Mouse (Mus musculus) limb, embryonic 14.5 days (tissue): Measurements from ENCODE around the gene Sppl3. TPM values are rescaled to one million over a fixed set of nuclear protein-coding genes. Genes with fewer than 3 reads are reported as not detected.

Experiments used
- ATAC-seq: fragments of 200-750 bp; cut with Nextera tagmentation; 2 replicates; pipeline ENCODE4 v1.8.0; 2017; ENCODE audit warnings: low read depth, moderate number of reproducible peaks, moderate TSS enrichment; ENCODE audit not compliant: low FRiP score
- DNase-seq: peaks from one replicate; pipeline ENCODE4 v3.0.0-alpha.2; 2015; ENCODE audit warnings: low spot score
- H3K27ac ChIP-seq: fragments of 300-500 bp; sonication (generic); replicated peaks from 2 replicates; pipeline ENCODE4 v1.5.1; 2014; ENCODE audit warnings: low read depth, mild to moderate bottlenecking, low read length, moderate library complexity, mixed read lengths
- H3K27me3 ChIP-seq: fragments of 300-500 bp; sonication (generic); 2 replicates; pipeline ENCODE4 v1.6.1; 2014; ENCODE audit warnings: low read length, mixed read lengths; ENCODE audit not compliant: control insufficient read depth, insufficient read depth
- H3K36me3 ChIP-seq: fragments of 300-500 bp; sonication (generic); 2 replicates; pipeline ENCODE4 v1.6.1; 2014; ENCODE audit warnings: mild to moderate bottlenecking, low read length, moderate library complexity, mixed read lengths; ENCODE audit not compliant: control insufficient read depth, insufficient read depth
- H3K4me1 ChIP-seq: fragments of 300-500 bp; sonication (generic); 2 replicates; pipeline ENCODE4 v1.6.1; 2014; ENCODE audit warnings: antibody characterized with exemption, low read length, mixed read lengths; ENCODE audit not compliant: control insufficient read depth, insufficient read depth
- H3K4me2 ChIP-seq: fragments of 300-500 bp; sonication (generic); replicated peaks from 2 replicates; pipeline ENCODE4 v1.6.1; 2014; ENCODE audit warnings: low read depth, mild to moderate bottlenecking, low read length, moderate library complexity; ENCODE audit not compliant: severe bottlenecking
- H3K4me3 ChIP-seq: fragments of 300-500 bp; sonication (generic); replicated peaks from 2 replicates; pipeline ENCODE4 v1.5.1; 2014; ENCODE audit warnings: low read length
- H3K9ac ChIP-seq: fragments of 300-500 bp; sonication (generic); 2 replicates; pipeline ENCODE4 v1.6.1; 2014; ENCODE audit warnings: mild to moderate bottlenecking, low read depth, low read length, moderate library complexity; ENCODE audit not compliant: severe bottlenecking
- H3K9me3 ChIP-seq: fragments of 300-500 bp; sonication (generic); 2 replicates; pipeline ENCODE4 v1.6.1; 2016; ENCODE audit warnings: low read length; ENCODE audit not compliant: control insufficient read depth
- POLR2A ChIP-seq: fragments of 200-500 bp; IDR thresholded peaks from 2 replicates; pipeline ENCODE4 v1.8.0; 2012; ENCODE audit warnings: inconsistent platforms, mild to moderate bottlenecking, moderate library complexity, borderline replicate concordance; ENCODE audit not compliant: insufficient read depth, insufficient read length; ENCODE audit errors: extremely low read depth
- WGBS: fragments of 180-500 bp; shearing (Covaris S2); extraction: QIAGEN DNeasy Blood & Tissue Kit; methylation state at CpG from one replicate; pipeline ENCODE4 v1.1.7; 2014; 5-methylcytosine and 5-hydroxymethylcytosine counted together
- polyA plus RNA-seq, 2 experiments: library from polyadenylated mRNA; depleted of rRNA in 1 of 2; stranded (reverse) in 1 of 2; unstranded in 1 of 2; fragments of >200 nt; fragmentation: Nextera tagmentation in 1 of 2; extraction: Ambion mirVana in 1 of 2; gene quantifications; 2 replicates each; pipeline versions ENCODE4 v1.2.1 to v1.2.3; 2012 to 2014

Gene Sppl3
- polyA plus RNA-seq, 2 experiments, result 42.7 to 100 TPM

DNA sequence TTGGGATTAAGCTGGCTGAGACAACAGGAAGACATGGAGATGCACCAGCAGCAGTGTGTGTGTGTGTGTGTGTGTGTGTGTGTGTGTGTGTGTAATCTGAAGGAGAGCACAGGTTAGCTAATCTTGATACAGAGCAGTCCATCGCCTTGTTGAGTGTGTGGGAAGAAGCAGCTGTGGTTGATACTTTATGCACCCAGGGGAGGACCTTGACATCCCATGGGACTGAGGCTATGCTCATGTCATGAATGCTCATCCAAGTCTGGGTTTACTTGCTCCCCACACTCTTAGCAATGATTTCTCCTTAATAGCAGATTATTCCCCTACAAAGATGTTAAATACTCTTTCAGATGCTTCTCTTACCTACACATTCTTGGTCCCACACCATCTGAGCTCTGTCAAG lies 24.3 kb downstream of the Sppl3 start:
- no peak for TF ChIP-seq POLR2A
- Histone ChIP-seq H3K9ac (no peak overlapping the region), H3K27ac (no peak overlapping the region), H3K4me1 (0 out of 2 replicates have a peak, but pooled peaks cover 2% of the 10 kb centered on the region), H3K36me3 (no peaks in the 10 kb centered on the region), H3K4me3 (no peak overlapping the region), H3K4me2 (no peak overlapping the region), H3K27me3 (no peaks in the 10 kb centered on the region), H3K9me3 (no peaks in the 10 kb centered on the region)
- ATAC-seq (no peak), DNase-seq (no peak)
- 69% methylated on average over 1 of the region's 1 CpGs for WGBS

DNA sequence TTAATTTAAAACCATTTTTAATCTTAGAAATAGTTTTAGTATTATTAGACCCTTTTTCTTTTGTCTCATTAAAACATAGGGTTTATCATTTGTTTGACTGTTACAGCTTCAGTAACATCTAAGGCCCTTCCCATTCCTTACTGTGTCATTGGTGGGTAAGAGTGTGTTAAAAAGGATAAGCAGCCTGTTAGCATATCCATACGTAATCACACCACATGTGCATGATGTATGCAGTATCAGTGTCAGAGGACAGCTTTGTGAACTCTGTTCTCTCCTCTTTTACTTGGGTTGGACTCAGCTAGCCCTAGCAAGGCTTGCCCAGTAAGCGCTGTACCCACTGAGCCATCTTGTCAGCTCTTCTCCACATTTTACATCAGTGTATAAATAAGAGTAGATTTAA lies 26.2 kb downstream of the Sppl3 start:
- WGBS, result 87% methylated on average over 2 of the region's 2 CpGs
- Histone ChIP-seq H3K9ac (no peak overlapping the region), H3K27ac (no peak overlapping the region), H3K27me3 (no peaks in the 10 kb centered on the region), H3K4me1 (0 out of 2 replicates have a peak, but pooled peaks cover 2% of the 10 kb centered on the region), H3K4me3 (no peak overlapping the region), H3K36me3 (no peaks in the 10 kb centered on the region), H3K4me2 (no peak overlapping the region), H3K9me3 (no peaks in the 10 kb centered on the region)
- DNase-seq (no peak), ATAC-seq (no peak)
- no peak for TF ChIP-seq POLR2A

DNA sequence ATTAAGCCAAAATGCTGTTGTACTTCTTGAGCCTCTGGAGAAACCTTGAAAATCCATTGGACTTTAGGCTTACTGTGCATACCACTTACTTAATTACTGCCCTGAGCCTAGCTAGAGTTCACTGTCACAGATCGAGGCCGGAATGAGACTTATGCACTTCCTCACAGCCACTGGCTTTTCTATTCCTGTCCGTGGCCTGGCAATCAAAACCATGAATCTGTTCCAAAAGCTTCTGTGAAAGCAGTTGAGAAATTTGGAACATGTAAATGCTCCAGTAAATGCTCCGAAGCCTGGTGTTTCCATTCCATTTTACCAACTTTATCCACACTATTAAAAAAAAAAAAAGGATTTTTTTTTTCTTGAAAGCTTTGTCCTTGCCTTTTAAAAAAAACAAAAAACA lies 29.8 kb downstream of the Sppl3 start:
- no peak overlapping the region for H3K4me3 ChIP-seq
- no peak for TF ChIP-seq POLR2A
- WGBS, result 68% methylated on average over 4 of the region's 4 CpGs
- peaks cover 4% of the 10 kb centered on the region; the same call in 1 of the 2 replicates for H3K36me3 ChIP-seq
- H3K9me3 ChIP-seq, result no peaks in the 10 kb centered on the region
- no peak overlapping the region for H3K4me2 ChIP-seq
- H3K4me1 ChIP-seq, result no peaks in the 10 kb centered on the region
- 0 out of 2 replicates have a peak overlapping the region, but pooled peaks have one; percentile 21 for H3K27ac ChIP-seq
- DNase-seq (peak; percentile 8), ATAC-seq (no peak)
- no peaks in the 10 kb centered on the region for H3K27me3 ChIP-seq
- H3K9ac ChIP-seq, result no peak overlapping the region

DNA sequence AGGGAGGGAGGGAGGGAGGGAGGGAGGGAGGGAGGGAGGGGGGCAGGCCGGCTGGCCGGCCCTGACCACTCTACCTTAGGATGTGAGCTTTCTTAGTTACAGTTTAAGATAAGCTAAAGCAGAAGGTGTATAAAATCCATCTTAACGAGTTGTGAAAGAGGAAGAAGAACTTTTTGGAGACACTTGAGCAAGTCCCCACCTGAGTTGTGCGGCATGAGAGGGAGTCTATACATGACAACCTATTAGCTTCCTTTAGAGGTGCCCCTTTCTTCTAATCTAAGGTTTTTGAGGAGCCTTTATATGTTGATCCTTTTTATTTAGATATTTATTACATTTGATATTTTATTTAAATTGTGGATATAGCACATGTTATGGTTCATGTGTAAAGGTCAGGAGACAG lies 32.7 kb downstream of the Sppl3 start:
- Histone ChIP-seq H3K4me1 (no peaks in the 10 kb centered on the region), H3K27me3 (no peaks in the 10 kb centered on the region), H3K9ac (no peak overlapping the region), H3K9me3 (no peaks in the 10 kb centered on the region), H3K4me2 (no peak overlapping the region), H3K36me3 (peaks cover 4% of the 10 kb centered on the region; the same call in 1 of the 2 replicates), H3K4me3 (no peak overlapping the region), H3K27ac (no peak overlapping the region)
- 81% methylated on average over 4 of the region's 4 CpGs for WGBS
- no peak for TF ChIP-seq POLR2A
- no peak for ATAC-seq
- no peak for DNase-seq

DNA sequence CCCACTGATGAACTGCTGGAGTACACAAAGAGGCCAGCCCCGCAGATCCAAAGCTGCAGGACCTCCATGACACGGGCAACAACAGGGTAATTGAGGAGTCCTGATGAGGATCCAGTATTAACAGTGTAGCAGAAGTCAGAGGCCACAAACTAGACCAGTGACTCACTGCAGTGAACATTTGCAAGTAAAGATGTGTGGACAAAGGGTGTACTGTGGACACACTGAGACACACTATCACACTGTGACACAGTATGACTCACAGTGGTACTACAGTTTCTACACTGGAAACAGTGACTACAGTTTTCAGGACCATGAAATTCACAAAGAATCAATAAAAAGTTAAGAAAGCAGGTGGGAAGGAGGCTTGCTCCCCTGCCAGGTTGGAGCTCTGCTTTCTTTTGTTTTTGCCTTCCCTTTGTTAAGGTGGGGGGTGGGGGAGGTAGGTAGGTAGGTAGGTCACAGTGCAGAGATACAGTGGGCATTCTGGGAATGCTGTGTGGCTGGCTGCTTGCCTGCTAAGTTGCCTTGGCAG lies 34.3 kb downstream of the Sppl3 start:
- ATAC-seq, result no peak
- TF ChIP-seq POLR2A, result no peak
- no peaks in the 10 kb centered on the region for H3K9me3 ChIP-seq
- no peak overlapping the region for H3K4me2 ChIP-seq
- DNase-seq, result no peak
- H3K36me3 ChIP-seq, result peaks cover 4% of the 10 kb centered on the region; the same call in 1 of the 2 replicates
- H3K9ac ChIP-seq, result no peak overlapping the region
- 85% methylated on average over 2 of the region's 2 CpGs for WGBS
- no peak overlapping the region for H3K4me3 ChIP-seq
- no peaks in the 10 kb centered on the region for H3K4me1 ChIP-seq
- no peak overlapping the region for H3K27ac ChIP-seq
- H3K27me3 ChIP-seq, result no peaks in the 10 kb centered on the region
